Mouse (Mus musculus) T-helper 17 cell (primary cell): Measurements from ENCODE around the gene Hoxa9.

Source experiments
- in situ Hi-C, 2 experiments: fragments of 300-600 bp; cut with MboI, MseI; formaldehyde crosslinking; loops; 1 replicate in 1 of 2; 2 replicates in 1 of 2; pipeline ENCODE4 v1.15.1; 2025; ENCODE audit warnings: high pct_unique_total_duplicates in 2 of 2

Gene Hoxa9

DNA sequence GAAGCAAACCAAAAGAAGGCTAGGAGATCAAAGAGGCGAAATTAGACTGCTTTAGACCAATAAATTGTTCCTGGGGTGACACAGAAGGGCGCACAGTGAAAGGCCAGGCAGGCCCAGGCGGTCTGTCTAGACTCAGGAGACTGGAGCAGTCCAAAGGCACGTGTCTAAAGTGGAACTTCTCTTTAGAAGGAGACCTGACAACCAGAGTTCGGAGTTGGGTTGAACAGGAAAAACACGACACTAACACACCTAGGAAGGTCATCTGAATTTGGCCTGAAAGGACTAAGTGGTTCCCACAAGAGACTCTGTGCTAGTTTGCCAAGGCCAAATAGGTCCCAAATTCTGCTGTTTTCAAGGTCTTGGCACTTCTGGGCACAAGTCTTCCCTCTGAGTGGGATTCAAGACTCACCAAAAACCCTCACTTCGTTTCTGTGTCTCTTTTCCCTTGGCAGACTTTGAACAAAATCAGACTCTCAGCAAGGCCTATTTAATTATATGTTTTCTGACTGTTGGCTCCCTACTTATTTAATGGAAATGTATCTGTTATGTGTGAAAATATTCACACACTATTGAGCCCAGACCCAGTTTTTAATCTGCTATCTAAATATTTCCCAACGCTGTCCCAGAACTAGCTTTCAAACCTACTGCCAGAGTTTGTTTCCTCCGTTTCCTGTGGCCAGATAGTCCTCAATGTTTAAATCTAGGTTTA, 11.5 kb downstream of the Hoxa9 start:
- in situ Hi-C loops, result loop anchor here (5.0 to 10.0 kb wide), 4 partner anchors 207 to 607 kb away; partner anchors contain the start of gene Skap2 (in 1 of the 2)

DNA sequence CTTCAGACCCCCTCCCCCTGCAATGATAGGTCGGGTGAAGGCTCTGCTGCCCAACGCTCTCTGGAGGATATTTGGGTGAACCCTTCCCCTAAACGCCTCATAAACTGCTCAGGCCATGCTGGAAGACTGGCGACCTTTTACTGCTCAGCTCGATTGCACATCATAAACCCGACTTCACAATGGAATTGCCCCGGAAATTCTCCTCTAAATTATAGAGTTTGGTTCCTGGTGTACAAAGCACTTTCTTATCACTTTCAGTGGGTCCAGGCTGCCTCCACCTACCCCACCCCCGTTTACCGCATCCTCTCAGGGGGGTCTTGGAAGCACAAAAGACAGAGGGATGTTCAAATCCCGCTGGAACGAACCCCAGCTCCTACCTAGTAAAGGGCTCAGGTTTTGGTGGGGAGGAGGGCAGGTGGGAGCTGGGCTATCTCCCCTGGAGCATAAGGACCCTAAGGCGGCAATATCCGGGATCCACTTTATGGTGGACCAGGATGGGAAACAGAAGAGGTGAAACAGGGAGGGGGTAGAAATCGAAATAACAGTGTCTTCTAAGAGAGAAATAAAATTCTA, 12.2 kb downstream of the Hoxa9 start:
- in situ Hi-C loops, result loop anchor here (5.0 to 10.0 kb wide), 4 partner anchors 206 to 606 kb away; partner anchors contain the start of gene Skap2 (in 1 of the 2)

DNA sequence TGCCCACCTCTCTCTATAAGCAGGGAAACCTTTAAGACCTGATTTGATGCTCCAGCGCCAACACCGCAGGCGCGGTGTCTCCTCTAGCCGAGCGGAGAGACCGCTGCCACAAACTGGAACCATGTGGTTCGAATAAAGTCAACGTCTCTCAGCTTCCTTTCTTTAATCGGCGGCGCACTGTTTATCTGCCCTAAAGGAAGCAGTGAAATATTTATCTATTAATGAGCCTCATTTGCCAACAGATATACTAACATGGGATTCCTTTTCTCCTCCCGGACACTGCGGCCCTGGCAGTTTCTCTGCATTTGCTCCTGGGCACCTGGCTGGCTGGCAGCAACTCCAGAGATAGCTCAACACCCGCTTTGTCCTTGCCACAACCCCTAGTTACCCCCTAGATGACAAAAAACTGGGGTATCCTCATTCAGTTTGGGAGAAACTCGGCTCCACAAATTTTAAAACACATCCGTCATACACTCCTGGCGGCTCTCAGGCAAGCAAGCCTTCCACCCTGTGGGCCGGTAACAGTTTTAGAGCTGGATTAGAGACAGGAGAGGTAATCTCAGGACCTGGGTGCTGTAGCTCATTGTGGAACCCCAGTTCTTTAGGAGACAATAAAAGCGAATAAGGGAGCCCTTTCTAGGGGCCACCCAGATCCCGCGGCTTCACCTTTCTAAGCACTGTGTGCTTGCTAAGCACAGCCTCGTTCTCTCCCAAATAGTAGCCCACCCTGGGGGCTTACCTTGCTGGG, 12.8 kb downstream of the Hoxa9 start:
- in situ Hi-C loops, result loop anchor here (5.0 to 10.0 kb wide), 4 partner anchors 206 to 606 kb away; partner anchors contain the start of gene Skap2 (in 1 of the 2)

DNA sequence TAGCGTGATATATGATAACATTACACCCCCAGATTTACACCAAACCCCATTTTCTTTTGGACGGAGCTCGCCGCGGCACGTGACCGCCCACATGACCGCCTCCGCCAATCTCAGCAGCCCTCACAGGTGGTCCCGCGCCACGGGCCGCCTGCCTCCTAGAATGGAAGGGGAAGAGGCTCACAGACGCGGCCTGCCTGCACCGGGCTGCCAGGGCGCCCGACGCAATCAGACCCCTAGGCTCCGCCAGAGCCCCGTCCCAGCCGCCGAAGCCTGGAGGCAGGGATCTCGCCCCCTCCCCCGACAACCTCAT, 13.5 kb downstream of the Hoxa9 start:
- in situ Hi-C loops, result loop anchor here (5.0 to 10.0 kb wide), 4 partner anchors 205 to 605 kb away; partner anchors contain the start of gene Skap2 (in 1 of the 2)

DNA sequence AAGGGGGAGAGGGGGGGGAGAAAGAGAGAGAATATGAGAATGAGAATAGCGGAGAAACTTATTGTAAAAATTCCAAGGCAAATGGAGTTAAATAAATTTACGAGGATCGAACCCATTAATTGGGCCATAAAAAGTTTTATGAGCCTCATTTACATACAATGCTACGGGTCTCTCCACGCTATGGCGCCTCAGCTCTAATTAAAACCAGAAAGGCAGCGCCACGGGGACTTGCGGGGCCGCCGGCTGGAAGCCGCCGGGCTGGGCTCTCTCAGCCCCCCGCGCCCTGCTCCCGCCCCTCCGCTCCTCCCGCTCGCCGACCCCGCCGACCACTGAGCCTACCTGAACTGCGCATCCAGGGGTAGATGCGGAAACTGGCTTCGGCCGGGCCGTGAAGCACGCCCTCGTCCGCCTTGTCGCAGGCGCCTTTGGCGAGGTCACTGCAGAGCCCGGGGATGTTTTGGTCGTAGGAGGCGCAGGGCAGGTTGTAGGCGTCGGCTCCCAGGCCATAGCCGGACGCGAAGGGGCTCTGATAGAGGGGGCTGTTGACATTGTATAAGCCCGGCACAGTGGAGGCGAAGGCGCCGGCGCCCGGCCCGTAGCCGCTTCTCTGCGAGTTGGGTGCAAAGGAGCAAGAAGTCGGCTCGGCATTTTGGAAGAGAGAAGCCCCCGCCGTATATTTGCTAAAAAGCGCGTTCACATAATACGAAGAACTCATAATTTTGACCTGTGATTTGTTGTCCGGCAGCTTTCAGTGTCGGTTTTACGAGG, 14.0 kb downstream of the Hoxa9 start:
- in situ Hi-C loops, result loop anchor here (5.0 to 10.0 kb wide), 4 partner anchors 205 to 605 kb away; partner anchors contain the start of gene Skap2 (in 1 of the 2)

DNA sequence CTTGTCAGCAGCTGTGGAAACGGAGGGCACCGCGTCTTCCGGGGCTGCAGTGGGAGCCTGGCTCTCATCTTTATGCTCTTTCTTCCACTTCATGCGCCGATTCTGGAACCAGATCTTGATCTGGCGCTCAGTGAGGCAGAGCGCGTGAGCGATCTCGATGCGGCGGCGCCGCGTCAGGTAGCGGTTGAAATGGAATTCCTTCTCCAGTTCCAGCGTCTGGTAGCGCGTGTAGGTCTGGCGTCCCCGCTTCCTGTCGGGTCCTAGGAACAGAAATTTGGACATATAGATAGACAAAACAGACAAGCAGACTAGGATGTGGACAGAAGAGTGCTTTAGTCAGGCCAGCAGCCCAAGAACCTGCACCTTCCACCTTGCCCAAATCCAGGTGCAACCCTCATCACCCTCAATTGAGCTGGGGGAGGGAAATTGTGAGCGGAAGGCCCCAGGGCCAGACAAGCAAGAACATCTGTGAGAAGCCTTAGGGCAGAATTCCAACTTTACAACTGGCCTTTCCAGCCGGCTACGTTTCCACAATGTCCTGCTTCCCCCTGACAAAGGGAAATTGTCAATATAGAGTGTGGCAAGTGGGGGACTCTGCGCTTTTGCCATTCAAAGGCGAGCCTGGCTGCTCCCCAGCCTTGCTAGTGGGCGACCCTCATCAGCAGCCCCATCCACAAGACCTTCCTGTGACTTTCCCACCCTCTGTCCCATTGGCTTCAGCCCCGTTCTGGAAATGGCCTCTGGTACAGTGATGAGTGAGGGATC, 14.9 kb downstream of the Hoxa9 start:
- in situ Hi-C loops, result loop anchor here (5.0 to 10.0 kb wide), 4 partner anchors 204 to 604 kb away; partner anchors contain the start of gene Skap2 (in 1 of the 2)

DNA sequence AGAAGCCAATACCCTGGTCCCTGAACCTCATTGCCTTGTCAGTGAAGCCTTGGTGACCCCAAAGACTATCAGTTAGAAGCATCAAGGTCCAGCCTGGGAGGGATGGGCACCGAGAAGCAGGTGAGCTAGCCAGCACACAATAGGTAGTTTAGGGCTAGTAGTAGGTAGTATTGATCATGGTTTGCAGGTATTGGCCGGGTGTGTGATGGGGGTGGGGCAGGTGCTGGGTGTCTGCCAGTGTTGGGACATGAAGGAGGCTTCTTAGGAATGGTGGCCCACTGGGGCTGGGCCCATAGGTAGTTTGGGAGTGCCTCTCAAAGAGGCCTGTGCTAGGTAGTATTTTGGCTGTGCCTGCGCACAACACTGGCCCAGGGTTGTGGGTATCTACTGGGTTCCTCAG, 15.8 kb downstream of the Hoxa9 start:
- in situ Hi-C loops, result loop anchor here (5.0 to 10.0 kb wide), 4 partner anchors 203 to 603 kb away; partner anchors contain the start of gene Skap2 (in 1 of the 2)

DNA sequence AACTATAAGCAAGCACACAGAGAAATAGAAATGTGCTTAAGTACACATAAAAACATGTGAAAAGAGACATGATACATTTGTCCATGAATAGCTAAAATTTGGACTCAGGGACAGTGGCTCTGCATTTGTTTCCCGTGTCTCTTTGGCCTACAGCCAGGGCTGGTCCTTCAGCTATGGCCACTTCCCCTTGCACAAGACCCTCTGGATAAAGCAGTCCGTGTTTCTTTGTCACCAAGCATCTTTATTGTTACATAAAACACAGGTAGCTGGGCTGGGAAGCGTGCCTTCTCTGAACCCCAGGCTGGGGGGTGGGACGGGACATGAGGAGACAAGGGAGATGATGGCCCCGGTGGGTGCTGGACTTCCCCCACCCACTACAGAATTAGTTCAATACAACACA, 16.6 kb downstream of the Hoxa9 start:
- in situ Hi-C loops, result loop anchor here in 1 of 2 experiments (10.0 kb wide), 1 partner anchor 209 kb away; no protein-coding TSS in a partner anchor

DNA sequence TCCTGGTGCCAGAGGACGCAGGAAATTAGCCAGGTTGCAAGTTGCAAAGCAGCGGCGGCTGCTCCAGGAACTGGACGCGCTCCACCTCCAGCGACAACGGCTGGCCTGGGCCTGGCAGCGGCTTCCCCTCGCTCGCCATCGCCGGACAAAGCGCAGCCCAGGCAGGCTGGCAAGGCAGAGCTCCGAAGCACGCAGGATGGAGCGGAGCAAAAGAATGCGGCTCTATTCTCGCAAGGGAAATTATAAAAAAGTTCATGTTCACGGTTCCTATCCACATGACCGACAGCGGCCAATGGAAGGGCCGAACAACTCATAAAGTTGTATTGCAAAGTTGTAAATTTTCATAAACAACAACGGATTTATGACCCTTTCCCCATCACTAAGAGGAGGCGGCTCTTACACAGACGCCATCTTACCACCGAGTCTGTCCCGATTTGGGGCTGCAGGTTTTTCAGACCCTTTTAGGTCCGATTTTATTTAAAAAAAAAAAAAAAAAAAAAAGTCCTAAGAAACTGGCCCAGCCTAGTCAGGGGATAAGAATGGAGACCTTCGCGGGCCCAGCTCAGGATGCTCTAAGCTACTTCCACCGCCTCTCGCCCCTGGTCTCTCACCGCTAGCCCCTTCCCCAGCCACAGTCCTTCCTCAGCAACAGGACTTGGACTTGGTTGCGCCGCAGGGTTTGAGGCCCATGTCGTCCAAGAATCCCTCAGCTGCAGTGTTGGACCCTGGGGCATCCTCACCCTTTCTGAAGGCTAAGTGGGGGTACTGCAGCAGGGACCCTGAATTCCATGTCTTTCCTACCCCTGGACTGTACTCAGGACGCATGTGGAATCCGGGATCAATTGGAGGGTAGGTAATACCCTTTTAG, 17.5 kb downstream of the Hoxa9 start, which contains the start of the genes Hoxa3 and Gm28308:
Hoxa3 (minus strand) TSS at position 218 of the 868 bp plus-strand sequence.
Gm28308 (minus strand) TSS at position 221 of the 868 bp plus-strand sequence.
- in situ Hi-C loops, result loop anchor here in 1 of 2 experiments (10.0 kb wide), 1 partner anchor 209 kb away; no protein-coding TSS in a partner anchor

DNA sequence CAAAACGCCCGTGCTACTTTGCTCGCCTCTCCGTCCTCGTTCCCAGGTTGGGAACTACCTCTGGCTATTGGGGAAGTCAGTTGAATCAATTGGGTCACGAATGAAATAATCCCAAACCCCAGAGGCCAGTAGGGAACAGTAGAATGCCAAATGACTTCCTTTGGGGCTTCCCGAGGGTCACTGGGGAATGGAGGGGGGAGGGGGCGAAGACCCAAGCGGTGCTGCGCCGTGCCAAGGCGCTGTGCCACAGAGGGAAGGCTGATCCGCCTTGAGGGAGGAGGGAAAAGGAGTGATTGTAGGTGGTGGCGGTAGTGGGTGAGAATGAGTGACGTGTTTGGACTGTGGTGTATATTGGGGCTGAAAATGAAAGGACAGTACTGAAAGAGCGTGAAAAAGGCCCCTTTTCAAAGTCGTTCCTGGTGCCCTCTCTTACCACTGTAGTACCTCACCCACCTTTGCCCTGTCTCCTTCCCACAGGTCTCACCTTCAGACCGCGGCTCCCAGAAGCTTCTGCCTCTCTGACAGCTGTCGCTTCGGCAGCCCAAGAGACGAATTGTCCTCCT, 18.3 kb downstream of the Hoxa9 start:
- in situ Hi-C loops, result loop anchor here in 1 of 2 experiments (10.0 kb wide), 1 partner anchor 208 kb away; no protein-coding TSS in a partner anchor

DNA sequence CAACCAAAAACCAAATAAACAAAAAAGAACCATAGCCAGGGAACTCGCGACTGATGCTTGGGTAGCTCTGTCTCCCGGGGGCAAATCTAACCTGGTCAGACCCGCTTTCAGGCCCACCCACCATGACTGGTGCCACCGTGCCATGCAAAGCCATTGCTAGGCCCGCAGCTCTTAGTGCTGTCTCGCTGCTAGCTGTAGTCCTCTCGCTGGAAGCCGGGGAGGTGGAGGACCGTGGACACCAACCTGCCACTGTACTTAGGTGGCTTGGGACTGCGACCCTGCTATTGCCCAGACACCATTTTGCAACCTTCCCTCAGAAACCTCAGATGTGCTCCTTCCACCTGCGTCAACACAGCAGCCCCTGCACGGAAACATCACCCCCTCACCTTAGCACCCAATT, 18.9 kb downstream of the Hoxa9 start:
- in situ Hi-C loops, result loop anchor here in 1 of 2 experiments (10.0 kb wide), 1 partner anchor 207 kb away; no protein-coding TSS in a partner anchor

DNA sequence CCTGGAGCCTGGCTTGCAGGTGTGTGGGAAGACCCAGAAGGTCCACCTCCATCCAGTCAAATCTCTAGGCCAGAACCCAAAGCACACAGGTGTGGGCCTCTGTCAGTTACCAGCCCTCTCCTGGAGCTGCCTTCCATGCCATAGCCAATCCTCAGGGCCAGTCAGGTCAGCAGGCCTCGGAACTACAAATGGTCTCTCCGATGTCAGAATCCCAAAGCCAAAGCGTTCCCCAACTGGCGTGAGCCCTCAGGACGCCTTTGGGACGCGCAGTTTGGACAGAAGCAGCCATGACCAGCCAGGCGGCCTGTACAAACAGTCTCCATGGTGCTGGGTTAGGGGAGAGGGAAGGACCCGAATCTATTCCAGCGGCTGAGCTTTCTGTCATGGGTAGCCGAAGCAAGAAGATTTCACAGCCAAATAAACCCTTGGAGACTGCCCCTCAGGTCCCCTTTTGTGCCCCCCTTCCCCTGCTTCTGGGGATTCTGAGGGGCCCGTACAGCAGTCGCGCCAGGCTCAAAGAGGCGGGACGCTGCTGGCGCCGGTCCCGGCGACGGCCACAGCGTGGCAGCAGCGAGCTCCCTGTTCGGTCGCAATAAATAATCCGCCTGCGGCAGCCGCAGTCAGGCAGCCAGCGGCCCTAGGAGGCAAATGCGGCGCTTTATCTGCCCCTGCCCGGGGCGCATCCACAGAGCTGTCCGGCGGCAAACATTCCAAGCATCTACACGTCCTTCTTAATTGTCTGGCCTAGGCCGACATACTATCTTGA, 19.5 kb downstream of the Hoxa9 start:
- in situ Hi-C loops, result loop anchor here in 1 of 2 experiments (10.0 kb wide), 1 partner anchor 207 kb away; no protein-coding TSS in a partner anchor

DNA sequence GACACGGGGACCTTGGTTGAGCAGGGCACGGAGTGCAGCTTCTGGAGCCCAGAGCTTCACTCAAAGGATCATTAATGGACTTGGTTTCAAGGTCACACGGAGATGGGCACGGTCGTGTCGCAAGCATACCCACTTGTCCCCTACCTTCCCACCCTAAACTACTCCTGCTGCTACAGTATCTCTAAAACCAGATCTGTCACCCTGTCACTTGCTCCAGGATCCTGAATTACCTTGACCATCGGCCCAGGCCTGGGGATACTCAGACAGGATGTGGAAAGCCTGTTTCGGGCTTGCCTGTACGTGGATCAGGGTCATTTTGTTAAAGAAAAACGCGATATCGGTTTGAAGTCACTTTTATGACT, 21.2 kb downstream of the Hoxa9 start:
- in situ Hi-C loops, result loop anchor here in 1 of 2 experiments (10.0 kb wide), 1 partner anchor 205 kb away; no protein-coding TSS in a partner anchor

DNA sequence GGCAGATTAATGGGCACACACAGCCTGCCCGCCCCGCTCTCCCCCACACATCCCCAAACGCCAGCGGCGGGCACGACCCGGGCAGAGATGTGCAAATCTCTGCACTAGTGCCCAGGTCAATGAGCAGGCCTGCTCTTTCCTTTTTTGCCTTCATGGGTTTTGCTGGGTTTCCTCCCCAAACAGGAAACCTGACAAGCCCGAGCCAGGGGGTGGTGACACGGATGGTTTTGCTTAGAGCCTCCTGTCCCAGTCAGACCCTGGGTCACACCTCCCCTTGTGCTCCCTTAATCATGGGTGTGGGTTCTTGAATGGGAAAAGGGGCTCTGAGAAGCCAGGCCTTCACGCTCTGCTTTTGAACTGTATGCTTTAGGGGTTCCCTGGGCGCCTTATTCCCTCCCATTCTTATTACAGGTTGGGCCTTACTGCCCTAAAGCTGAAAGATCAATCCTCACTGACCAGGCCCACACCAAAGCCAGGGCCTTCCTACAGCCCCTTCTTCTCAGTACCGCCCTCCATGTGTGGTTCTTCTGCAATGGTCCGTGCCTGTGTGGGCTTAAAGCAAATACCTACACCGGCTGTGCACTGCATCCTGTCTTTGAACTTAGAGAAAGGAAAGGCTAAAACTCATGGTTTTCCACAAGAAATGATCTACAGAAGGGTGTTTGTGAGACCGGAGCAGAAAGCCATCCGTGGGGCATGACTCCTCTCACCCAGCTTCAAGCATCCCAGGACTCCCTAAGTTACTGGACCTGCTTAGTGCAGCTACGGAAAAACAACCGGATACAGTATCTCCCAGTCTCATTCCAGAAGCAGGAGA, 21.8 kb downstream of the Hoxa9 start:
- in situ Hi-C loops, result no loop called here

DNA sequence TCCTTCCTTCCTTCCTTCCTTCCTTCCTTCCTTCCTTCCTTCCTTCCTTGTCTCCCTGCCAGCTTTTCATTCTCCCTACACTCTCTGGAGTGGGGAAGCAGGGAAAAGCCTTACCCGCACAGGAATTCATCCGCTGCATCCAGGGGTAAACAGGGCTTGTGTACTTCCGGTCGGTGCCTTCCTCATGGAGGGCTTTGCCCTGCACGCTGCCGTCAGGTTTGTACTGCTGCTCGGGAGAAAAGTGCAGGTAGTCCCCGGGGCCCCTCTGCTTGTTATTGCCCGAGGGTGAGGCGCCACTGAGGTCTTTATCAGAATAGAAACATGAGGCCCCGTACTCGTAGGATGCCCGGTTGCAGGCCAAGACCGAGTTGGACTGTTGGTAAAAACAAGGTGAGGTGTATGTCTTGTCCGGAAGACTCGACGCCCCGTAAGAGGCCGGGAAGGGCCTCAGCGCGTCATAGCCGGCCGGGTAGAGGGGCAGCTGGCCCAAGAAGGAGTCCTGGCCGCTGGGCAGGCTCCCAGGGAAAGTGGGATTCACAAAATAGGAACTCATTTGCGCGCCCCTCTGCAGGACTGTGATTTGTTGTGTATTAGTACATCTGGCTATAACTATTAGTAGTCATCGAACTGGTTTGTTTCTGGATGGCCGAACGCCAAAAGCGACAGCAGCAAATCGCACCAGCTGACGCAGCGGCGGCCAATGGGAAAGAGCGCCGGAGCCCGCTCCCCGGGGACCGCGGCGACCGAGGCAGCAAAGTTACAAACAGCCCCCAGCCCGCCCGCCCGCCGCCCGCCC, 22.6 kb downstream of the Hoxa9 start, which contains the start of gene Hoxa6:
Hoxa6 (minus strand) TSS at position 651 of the 796 bp plus-strand sequence.
- in situ Hi-C loops, result no loop called here

DNA sequence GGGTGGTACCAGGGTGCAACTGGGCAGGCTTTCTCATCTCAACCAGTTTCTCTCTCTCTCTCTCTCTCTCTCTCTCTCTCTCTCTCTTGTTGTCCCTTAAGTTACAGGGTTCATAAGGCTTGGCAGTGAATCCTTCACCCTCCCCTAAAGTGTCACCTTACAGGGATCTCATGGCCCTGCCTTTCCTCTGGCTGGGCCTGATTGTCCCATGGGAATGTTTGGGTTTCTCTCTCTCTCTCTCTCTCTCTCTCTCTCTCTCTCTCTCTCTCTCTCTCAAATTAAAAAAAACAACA, 23.3 kb downstream of the Hoxa9 start:
- in situ Hi-C loops, result no loop called here
